Mouse (Mus musculus): ENCODE measurements around the gene Dgkg. TPM values are rescaled to one million over a fixed set of nuclear protein-coding genes. Genes with fewer than 3 reads are reported as not detected.

Gene Dgkg
- total RNA-seq, 2 experiments from 2014 or later = 190 to 202 TPM

DNA sequence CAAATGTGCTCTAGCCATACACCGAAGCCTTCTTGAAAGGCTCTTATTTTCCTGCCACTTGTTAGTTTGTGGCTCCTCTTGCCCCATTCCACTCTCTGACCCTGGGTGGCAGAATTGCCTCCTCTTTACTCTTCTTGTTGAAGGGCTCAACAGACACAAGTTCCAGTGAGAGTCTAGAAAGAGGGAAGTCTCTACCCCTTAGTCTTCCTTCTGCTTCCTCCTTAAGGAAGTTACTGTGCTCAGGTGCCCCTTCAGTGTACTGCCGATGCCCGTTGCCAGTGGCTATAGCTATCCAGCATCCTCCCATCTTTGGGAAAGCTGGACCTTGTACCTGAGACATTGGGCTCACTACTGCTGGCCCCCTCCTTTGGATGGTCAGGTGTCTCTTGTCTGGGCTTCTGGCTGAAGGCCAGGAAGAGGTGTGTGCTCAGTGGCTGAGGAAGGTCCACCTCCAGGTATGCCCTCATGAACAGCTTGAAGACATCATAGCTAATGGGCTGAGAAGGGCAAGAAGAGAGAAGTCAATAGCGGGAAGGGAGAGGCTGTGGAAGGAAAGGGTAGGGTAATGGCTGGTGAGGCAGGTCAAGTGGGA, 56.8 kb downstream of the Dgkg start:
- no peak for DNase-seq (ENCODE audit: extremely low spot score in 1 of 2, low spot score in 1 of 2)

GRCm38 (mm10) chr16:22598741-22599140, 58.3 kb downstream of the Dgkg start:
- DNase-seq (ENCODE audit: extremely low spot score in 1 of 2, low spot score in 1 of 2) = no peak

DNA sequence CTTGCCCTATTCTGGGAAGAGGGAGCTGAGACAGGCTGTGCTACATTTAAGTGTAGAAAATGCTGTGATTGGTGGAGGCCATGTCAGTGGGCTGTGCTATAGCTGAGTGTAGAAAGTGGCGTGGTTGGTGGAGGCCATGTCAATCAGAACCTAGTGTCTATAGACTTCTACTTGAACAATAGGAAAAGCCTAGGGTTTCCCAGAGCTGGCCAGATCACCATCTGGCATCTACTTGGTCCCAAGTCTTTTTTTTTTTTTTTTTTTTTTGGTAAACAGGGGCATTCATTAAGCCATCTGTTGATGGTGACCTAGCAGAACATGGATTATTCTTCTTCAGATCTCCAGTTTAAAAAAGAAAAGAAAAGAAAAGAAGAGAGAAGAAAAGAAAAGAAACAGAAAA, 60.6 kb downstream of the Dgkg start:
- DNase-seq (ENCODE audit: extremely low spot score in 1 of 2, low spot score in 1 of 2) = no peak

DNA sequence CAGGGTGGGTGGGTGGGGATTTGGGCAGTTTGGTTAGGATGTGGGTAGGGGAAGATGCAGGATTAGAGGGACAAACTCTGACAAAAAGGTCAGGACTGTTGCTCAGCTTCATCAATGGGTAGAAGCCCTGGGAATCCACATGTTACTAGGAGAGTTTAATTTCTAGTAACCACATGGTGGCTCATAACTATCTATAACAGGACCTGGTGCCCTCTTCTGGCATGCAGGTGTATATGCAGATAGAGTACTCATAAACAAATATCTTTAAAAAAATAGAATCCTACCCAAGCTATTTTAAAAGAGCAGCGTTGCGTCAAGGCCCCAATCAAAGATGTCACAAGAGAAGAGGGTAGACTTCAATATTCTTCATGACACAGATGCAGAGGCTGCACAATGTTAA, 63.1 kb downstream of the Dgkg start:
- DNase-seq (ENCODE audit: extremely low spot score in 1 of 2, low spot score in 1 of 2) = no peak

DNA sequence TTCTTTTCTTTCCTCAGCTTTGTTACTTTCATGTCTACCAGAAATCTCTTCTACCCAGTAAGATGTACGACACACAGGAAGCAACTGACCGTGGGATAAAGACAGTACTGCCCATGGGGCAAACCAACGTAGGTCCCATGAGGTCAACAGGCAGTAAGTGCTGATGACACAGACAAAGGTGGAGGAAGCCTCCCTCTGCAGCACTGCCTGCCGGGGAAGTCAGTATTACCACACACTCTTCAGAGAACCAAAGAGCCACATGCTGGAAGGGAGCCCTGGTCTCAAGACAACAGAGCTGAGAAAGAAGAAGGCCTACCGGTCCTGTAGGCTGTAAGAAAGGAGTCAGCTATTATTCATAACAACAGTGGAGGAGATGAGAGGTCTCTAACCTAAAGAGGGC, 67.4 kb downstream of the Dgkg start:
- no peak for DNase-seq (ENCODE audit: extremely low spot score in 1 of 2, low spot score in 1 of 2)

DNA sequence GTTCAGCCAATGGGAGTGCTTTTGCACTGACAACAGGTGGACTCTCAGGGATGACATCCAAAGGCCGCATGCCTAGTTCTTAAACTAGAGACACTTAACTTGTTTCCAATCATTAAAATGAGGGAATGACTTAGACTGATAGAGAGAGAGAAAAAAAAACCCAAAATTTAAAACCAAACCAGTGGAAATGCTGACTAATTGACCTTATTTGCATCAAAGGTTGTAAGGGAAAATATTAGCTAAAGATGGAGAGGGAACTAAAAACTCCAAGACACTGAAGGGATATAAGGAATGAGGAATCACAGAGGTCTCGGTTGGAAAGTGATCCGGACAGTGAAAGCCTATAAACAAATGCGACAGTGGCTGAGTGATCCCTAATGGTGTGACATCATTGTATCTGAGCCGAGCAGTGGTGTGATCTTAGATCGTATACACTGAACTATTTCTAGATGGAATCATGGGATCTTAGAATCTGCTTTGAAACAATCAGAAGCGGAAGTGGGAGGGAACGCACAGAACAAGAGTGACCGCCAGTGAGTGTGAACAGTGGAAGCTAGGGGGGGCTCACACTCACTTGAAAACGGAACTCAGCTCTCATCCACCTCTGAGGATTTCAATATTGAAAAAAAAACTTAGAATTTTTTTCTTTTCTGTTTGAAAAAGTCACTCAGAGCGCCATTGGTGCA, 70.7 kb downstream of the Dgkg start:
- DNase-seq (ENCODE audit: extremely low spot score in 1 of 2, low spot score in 1 of 2) = no peak

GRCm38 (mm10) chr16:22585523-22585922, 71.5 kb downstream of the Dgkg start:
- DNase-seq (ENCODE audit: extremely low spot score in 1 of 2, low spot score in 1 of 2) = no peak

DNA sequence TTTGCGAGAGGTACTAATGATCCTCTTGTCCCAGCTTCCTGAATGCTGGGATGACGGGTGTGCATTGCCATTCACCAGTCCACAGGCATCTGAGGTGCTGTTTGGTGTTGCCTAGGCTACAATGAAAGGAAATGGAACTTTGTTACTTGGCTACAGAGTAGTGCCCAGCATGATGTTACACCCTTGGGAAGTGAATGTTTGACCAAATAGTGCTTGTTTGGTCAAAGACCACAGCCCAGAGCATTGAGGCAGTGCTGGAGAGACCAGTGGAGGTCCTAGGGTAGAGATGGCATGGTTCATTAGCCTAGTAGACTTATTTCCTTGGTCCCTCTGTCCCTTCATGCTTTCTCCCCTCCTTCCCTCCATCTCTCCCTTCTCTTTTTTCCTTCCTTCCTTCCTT, 73.6 kb downstream of the Dgkg start:
- DNase-seq (ENCODE audit: extremely low spot score in 1 of 2, low spot score in 1 of 2) = no peak

DNA sequence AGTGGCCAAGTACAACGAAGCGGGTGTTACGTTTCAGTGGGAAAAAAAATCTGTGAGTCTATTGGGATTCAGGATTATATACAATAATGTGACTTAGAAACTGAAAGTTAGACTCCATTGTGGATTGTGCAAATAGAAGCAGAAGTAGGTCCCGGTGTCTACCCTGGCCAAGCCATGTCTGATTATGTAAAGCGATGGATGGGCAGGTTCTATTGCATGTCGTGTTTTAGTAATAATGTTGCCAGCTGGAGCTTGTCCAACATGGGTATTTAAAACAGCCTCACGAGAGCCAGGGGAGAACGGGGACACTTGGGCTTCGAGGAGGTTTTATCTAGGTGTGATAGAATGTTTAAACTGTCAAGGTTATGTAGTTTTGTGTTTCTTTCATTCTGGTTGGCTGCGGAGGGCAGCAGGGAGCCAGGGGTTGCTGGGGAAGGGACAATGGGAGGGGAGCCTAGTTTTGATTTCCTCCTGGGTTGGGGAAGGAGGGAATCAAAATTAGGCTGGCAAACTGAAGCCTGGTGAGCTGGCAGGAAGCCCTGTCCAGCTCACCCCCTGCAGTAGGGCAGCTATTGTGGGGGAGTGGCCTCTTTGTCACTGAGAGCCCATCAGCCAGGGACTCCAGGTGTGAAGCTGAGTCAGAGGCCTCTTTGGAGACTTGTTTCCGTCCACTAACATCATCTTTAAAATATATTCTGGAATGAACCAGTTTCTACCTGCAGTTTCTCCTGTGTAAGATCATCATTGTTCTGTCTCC, 74.7 kb downstream of the Dgkg start:
- DNase-seq (ENCODE audit: extremely low spot score in 1 of 2, low spot score in 1 of 2) = peak in 1 of 2 experiments; percentile 8

DNA sequence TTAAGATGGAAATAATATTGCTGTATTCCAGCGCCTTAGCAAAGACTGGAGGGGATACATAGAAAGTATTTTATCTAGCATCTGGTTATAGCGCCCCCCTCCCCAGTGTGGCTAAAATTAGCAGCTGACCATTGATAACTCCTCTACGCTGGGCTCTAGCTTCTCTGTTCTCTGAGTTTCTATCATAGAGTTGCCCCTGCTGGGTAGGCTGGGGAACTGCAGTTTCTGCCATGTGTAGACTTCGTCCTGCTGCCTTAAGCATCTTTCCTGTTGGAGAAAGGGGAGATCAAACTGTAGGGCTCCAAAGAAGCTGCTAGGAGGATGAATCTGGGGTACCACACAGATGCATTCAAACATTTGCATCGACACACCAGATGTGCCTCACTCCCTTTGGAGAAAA, 76.9 kb downstream of the Dgkg start:
- DNase-seq (ENCODE audit: extremely low spot score in 1 of 2, low spot score in 1 of 2) = no peak

- no peak for DNase-seq (ENCODE audit: extremely low spot score in 1 of 2, low spot score in 1 of 2)
These were observed 78.1 kb downstream of the Dgkg start for GRCm38 (mm10) chr16:22578883-22579282.

- no peak for DNase-seq (ENCODE audit: extremely low spot score in 1 of 2, low spot score in 1 of 2)
These were observed 79.4 kb downstream of the Dgkg start for GRCm38 (mm10) chr16:22577656-22578055.

DNA sequence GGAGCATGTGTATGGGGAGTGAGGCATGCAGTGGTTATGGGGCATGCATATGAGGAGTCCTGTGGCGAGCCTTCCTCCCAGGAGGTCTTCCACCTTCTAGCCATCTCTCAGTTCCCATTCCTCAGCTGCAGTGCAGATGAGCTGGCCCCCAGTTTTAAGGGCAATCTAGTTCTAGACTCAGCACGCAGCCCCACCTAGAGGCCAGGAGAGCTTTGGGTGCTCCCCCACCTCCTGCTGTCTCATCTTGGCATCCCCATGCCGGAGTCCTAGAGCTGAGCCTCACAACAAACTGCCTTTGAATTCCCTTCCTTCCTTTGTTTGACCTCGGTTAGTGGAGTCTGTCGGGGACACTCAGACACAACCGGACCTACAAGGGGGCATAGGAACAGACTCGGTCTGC, 82.9 kb downstream of the Dgkg start:
- DNase-seq (ENCODE audit: extremely low spot score in 1 of 2, low spot score in 1 of 2) = no peak

DNA sequence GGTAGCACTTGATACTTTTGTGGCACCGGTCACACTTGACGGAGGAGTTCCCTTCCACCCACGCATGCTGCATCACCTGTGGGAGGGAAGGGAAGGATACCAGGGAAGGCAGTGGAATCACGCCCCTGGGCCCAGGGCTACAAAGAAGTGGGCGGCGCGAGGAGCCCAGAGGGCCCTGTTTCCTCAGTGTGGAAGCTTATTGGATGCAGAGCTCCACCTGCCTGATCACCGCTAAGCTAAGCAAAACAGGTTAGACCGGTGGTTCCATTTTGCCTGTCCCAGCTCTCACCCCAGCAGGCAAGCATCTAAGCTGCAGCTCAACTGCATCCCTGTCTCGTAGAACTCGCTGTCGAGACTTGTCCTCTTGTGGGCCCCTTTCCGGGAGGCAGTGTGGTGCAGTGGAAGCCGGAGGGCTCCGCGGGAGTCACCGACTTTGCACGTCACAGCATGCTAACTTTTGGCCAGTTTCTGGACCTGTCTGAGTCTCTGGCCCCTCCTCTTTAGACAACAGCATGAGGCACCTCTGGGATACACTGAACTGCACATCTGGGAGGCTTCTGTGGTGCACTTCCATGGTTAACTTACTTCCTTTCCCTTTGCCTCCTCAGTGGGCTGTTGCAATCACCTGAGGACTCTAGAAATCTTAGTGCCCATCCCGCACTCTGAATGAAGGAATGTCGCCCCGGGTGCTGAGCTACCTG, 84.2 kb downstream of the Dgkg start:
- DNase-seq (ENCODE audit: extremely low spot score in 1 of 2, low spot score in 1 of 2) = no peak

- no peak for DNase-seq (ENCODE audit: extremely low spot score in 1 of 2, low spot score in 1 of 2)
These were observed 92.1 kb downstream of the Dgkg start for GRCm38 (mm10) chr16:22564907-22565272.

- peak in 1 of 2 experiments; percentile 71 for DNase-seq (ENCODE audit: extremely low spot score in 1 of 2, low spot score in 1 of 2)
These were observed 92.6 kb downstream of the Dgkg start for GRCm38 (mm10) chr16:22564259-22564906.

DNA sequence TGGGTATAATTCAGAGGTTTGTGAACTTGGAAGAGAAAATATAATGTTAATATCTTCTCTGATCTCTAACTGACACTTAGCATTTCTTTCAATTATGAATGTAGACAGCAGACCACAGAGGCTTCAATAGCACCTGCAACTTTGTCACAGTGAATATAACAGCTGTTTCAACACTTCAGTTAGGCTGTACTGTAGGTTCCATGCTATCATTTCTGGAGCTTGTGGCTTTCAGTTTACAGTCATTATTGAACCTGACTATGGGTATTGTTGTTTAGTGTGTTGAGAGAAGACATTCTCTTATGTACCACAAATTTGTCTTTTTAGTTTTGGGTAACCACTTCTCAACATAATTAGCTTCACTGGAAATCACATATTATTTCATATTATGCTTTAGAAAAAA, 93.4 kb downstream of the Dgkg start:
- DNase-seq (ENCODE audit: extremely low spot score in 1 of 2, low spot score in 1 of 2) = no peak

- no peak for DNase-seq (ENCODE audit: extremely low spot score in 1 of 2, low spot score in 1 of 2)
These were observed 102.0 kb downstream of the Dgkg start for GRCm38 (mm10) chr16:22554996-22555395.

- DNase-seq (ENCODE audit: extremely low spot score in 1 of 2, low spot score in 1 of 2) = no peak
These were observed 104.7 kb downstream of the Dgkg start for GRCm38 (mm10) chr16:22552351-22552750.

DNA sequence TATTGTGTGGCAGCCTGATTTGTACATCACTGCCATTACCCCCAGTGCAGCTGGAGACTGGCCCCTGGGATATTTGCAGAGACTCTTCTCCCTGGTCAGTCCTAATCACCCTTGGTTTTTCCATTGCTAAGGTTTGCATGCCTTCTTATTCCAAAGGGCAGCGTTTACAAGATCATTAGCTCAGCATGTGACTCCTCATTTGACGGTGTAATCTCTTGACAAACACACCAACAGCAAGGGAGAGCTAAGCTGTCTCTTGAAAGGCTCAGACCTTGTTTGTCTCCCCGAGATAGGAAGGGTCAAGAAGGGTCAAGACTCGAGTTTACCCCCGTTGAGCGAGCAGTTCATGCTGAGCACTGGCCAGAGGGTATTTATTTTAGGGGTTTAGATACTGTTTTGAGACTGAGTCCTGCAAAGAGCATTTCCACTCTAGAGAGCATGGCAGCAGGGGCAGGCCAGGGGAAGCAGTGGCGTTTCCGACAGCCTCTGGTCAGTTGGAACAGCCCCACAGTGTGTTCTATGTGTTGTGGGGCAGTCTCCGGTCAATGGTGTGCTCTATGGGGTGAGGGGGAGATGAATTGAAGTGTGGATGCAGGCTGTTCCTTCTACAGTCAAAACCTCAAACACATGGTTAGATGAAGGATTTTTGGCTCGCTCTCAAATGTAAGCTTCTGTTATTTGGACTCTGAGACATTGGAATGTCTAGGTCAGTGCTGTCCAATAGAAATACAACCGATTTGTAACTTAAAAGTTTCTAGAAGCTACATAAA, 105.6 kb downstream of the Dgkg start:
- DNase-seq (ENCODE audit: extremely low spot score in 1 of 2, low spot score in 1 of 2) = no peak
